Mouse (Mus musculus) embryonic facial prominence, embryonic 14.5 days (tissue): ENCODE measurements around the gene Itga6. TPM values are rescaled to one million over a fixed set of nuclear protein-coding genes. Genes with fewer than 3 reads are reported as not detected.
A peak's percentile ranks its signal among the peaks of the same experiment; 100 is the strongest.

Experiments used
- ATAC-seq: fragments of 200-750 bp; cut with Nextera tagmentation; 2 replicates; pipeline ENCODE4 v1.8.0; 2017; ENCODE audit warnings: low read depth, moderate number of reproducible peaks, moderate TSS enrichment
- DNase-seq: peaks from one replicate; pipeline ENCODE4 v3.0.0-alpha.2; 2015; ENCODE audit warnings: low spot score
- H3K27ac ChIP-seq: fragments of 300-500 bp; sonication (generic); replicated peaks from 2 replicates; pipeline ENCODE4 v1.5.1; 2014; ENCODE audit warnings: low read depth, mild to moderate bottlenecking, low read length, moderate library complexity
- H3K27me3 ChIP-seq: fragments of 300-500 bp; sonication (generic); replicated peaks from 2 replicates; pipeline ENCODE4 v1.6.1; 2014; ENCODE audit warnings: low read length; ENCODE audit not compliant: control insufficient read depth, insufficient read depth
- H3K36me3 ChIP-seq: fragments of 300-500 bp; sonication (generic); 2 replicates; pipeline ENCODE4 v1.6.1; 2014; ENCODE audit warnings: low read length, mixed read lengths; ENCODE audit not compliant: control insufficient read depth, insufficient read depth
- H3K4me1 ChIP-seq: fragments of 300-500 bp; sonication (generic); 2 replicates; pipeline ENCODE4 v1.6.1; 2014; ENCODE audit warnings: antibody characterized with exemption, low read length; ENCODE audit not compliant: control insufficient read depth, insufficient read depth
- H3K4me2 ChIP-seq: fragments of 300-500 bp; sonication (generic); 2 replicates; pipeline ENCODE4 v1.6.1; 2014; ENCODE audit warnings: low read depth, mild to moderate bottlenecking, low read length, moderate library complexity, mixed read lengths
- H3K4me3 ChIP-seq: fragments of 300-500 bp; sonication (generic); 2 replicates; pipeline ENCODE4 v1.5.1; 2014; ENCODE audit warnings: low read depth, mild to moderate bottlenecking, low read length
- H3K9ac ChIP-seq: fragments of 300-500 bp; sonication (generic); 2 replicates; pipeline ENCODE4 v1.6.1; 2014; ENCODE audit warnings: low read depth, mild to moderate bottlenecking, low read length, moderate library complexity, mixed read lengths
- H3K9me3 ChIP-seq: fragments of 300-500 bp; sonication (generic); 2 replicates; pipeline ENCODE4 v1.6.1; 2016; ENCODE audit warnings: low read length; ENCODE audit not compliant: control insufficient read depth
- WGBS: fragments of 180-500 bp; shearing (Covaris S2); extraction: QIAGEN DNeasy Blood & Tissue Kit; methylation state at CpG from one replicate; pipeline ENCODE4 v1.1.7; 2014; 5-methylcytosine and 5-hydroxymethylcytosine counted together
- polyA plus RNA-seq: library from polyadenylated mRNA; unstranded; fragments of >200 nt; fragmentation: Nextera tagmentation; extraction: Ambion mirVana; gene quantifications from 2 replicates; pipeline ENCODE4 v1.2.1, GENCODE M21; 2014

Itga6 gene
- polyA plus RNA-seq, 1 experiment from 2014 or later, result 70.4 TPM

DNA sequence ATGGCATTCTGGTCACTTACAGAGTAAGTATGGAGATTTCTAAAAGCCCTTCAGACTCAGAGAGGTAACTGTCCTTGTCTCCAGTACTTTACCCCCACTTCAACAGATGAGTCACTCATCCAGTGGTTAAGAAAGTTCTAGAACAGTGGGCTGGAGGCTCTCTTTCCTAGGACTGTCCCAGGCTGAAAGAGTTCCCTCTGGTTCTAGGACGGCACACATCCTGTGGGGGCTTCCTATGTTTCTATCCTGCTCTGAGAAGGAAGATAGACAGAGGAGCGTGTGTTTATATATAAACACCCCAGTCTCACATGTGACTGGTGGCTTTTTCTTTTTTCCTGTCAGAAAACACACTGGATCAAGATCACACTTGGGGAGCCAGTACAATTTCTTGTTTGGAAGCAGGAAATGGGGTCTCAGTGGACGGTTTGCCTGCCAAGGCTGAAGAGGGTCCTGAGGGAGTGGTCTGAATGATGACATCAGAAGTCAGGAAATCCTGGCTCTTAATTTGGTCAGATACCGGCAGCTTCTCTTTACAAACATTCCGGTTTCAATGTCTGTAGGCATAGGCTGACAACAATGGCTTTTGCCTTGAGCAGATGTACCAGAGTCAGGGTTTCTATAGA is 34.0 kb downstream of the Itga6 start:
- peak overlapping the region; percentile 74 for H3K27ac ChIP-seq
- peak; percentile 61 for DNase-seq

DNA sequence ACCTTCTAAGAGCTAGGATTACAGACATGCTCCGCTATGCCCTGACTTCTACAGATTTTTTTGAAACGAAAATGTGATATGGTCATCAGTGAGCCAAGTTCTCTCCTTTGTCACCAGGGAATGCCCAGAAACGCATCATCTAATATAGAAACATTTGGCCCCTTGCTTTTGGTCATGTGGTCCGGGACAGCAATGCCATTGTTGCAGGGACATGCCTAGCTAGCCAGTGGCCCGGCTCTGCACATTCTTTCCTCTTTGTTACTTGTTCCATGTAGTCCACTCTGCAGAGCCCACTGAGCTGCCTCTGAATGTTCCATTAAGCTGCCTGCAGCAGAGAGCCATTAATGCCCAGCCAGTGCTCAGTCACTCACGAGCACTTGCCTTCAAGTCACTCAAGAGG is 34.6 kb downstream of the Itga6 start:
- H3K4me2 ChIP-seq, result no peak overlapping the region
- DNase-seq (no peak), ATAC-seq (peak; percentile 44; the same call in 1 of the 2 replicates)
- WGBS, result 51% methylated on average over 6 of the region's 6 CpGs
- no peaks in the 10 kb centered on the region for H3K36me3 ChIP-seq
- no peaks in the 10 kb centered on the region for H3K9me3 ChIP-seq
- H3K4me3 ChIP-seq, result no peak overlapping the region
- peaks cover 12% of the 10 kb centered on the region; the same call in 1 of the 2 replicates for H3K4me1 ChIP-seq
- no peak overlapping the region for H3K27ac ChIP-seq
- H3K27me3 ChIP-seq, result no peaks in the 10 kb centered on the region; the same call in 1 of the 2 replicates
- no peak overlapping the region for H3K9ac ChIP-seq

More for the DNA sequence above, 34.0 kb downstream of the Itga6 start:
- H3K27me3 ChIP-seq, result no peaks in the 10 kb centered on the region; the same call in 1 of the 2 replicates
- no peak overlapping the region for H3K9ac ChIP-seq
- H3K4me2 ChIP-seq, result no peak overlapping the region
- H3K9me3 ChIP-seq, result no peaks in the 10 kb centered on the region
- peaks cover 12% of the 10 kb centered on the region; the same call in 1 of the 2 replicates for H3K4me1 ChIP-seq
- ATAC-seq, result no peak
- no peaks in the 10 kb centered on the region for H3K36me3 ChIP-seq
- no peak overlapping the region for H3K4me3 ChIP-seq
- 46% methylated on average over 5 of the region's 5 CpGs for WGBS

DNA sequence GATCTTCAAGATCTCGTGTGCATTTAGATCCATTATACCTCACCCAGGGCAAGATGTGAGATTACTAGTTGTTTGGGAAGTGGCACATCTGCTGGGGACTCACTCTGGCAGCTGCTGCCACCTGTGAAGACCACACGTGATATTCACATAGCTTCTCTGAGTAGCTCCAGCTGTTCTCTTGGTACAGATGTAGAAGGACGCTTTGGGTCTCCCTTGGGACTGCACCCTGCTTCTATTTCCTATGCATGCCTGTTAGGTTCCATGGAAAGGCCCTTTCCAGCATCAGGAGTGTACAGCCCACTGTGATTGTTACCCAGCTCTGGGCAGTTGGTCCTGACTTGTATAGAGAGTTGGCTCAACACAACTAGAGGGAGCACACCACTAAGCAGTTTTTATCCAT is 39.8 kb downstream of the Itga6 start:
- ATAC-seq (no peak), DNase-seq (no peak)
- Histone ChIP-seq H3K4me3 (no peak overlapping the region), H3K4me2 (no peak overlapping the region), H3K9ac (no peak overlapping the region), H3K27ac (no peak overlapping the region), H3K4me1 (no peaks in the 10 kb centered on the region), H3K36me3 (no peaks in the 10 kb centered on the region), H3K27me3 (no peaks in the 10 kb centered on the region; the same call in 1 of the 2 replicates), H3K9me3 (no peaks in the 10 kb centered on the region)
- WGBS, result 65% methylated on average over 3 of the region's 3 CpGs

DNA sequence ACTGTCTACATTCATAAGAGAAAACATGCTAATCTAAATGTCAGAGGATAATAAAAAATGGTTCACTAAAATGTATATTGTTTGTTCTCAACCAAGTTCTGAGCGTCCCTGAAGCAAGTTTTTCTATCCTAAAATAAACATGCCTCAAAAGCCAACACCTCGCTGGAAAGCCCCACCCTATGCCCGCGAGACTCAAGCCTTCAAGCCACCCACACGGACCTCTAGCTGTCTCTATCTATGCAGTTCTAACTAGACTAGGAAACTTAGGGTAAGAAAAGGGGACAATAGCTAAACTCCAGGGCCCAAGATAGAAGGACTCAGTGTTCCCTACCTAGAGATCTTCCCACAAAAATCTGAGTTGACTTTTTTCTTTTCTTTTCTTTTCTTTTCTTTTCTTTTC is 40.6 kb downstream of the Itga6 start:
- Histone ChIP-seq H3K27me3 (no peaks in the 10 kb centered on the region; the same call in 1 of the 2 replicates), H3K9me3 (no peaks in the 10 kb centered on the region), H3K4me3 (peak overlapping the region; percentile 77; the same call in 1 of the 2 replicates), H3K4me1 (no peaks in the 10 kb centered on the region), H3K4me2 (peak overlapping the region; percentile 91), H3K9ac (no peak overlapping the region), H3K36me3 (no peaks in the 10 kb centered on the region), H3K27ac (no peak overlapping the region)
- WGBS, result 31% methylated on average over 5 of the region's 5 CpGs
- DNase-seq (no peak), ATAC-seq (no peak)

DNA sequence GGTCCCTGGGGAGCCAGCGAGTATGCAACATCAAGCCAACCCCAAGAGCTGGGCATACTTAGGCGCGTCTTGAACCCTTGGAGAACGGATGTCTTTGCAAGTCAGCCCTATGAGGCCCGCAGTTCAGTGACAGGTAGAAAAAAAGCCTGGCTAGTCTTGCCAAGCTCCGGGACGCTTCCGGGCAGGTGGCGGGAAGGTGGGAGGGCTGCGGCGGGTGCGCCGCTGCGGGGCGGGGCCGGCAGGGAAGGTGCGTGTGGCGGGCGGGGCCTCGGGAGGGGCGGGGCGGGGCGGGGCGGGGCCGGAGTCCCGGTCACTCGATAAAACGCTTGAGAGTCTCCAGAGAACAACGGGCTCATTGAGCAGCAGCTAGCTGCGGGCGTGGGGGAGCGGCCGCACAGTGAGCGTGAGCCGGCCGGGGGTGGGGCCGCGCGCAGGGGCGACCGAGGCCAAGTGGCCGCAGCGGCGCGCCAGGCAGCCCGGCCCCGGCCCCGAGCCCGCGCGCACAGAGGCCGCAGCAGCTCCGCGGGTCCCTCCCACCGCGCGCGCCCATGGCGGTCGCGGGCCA is 41.3 kb downstream of the Itga6 start:
- DNase-seq (peak; percentile 87), ATAC-seq (peak; percentile 92)
- H3K4me2 ChIP-seq, result peak overlapping the region; percentile 91
- no peaks in the 10 kb centered on the region for H3K36me3 ChIP-seq
- H3K27me3 ChIP-seq, result no peaks in the 10 kb centered on the region; the same call in 1 of the 2 replicates
- no peaks in the 10 kb centered on the region for H3K9me3 ChIP-seq
- H3K4me3 ChIP-seq, result peak overlapping the region; percentile 77
- peak overlapping the region; percentile 74 for H3K9ac ChIP-seq
- peak overlapping the region; percentile 71 for H3K27ac ChIP-seq
- no peaks in the 10 kb centered on the region for H3K4me1 ChIP-seq
- under 1% methylated on average over 29 of the region's 61 CpGs for WGBS

DNA sequence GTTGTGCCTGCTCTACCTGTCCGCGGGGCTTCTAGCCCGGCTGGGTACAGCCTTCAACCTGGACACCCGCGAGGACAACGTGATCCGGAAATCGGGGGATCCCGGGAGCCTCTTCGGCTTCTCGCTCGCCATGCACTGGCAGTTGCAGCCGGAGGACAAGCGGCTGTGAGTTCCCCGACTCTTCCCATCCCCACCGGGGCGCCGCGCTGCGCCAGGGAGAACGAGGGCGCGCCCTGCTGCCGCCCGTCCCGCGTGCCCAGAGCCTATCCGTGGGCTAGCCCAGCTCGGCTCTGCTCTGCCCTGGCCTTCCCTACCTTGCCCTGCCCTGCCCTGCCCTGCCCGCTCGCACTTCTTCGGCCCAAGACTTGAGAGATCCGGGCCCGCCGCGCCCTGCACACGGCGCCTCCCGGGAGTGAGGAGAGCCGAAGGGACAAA is 41.8 kb downstream of the Itga6 start:
- Histone ChIP-seq H3K27me3 (no peaks in the 10 kb centered on the region; the same call in 1 of the 2 replicates), H3K27ac (peak overlapping the region; percentile 71), H3K4me2 (peak overlapping the region; percentile 91), H3K9ac (peak overlapping the region; percentile 74), H3K4me1 (no peaks in the 10 kb centered on the region), H3K36me3 (no peaks in the 10 kb centered on the region), H3K9me3 (no peaks in the 10 kb centered on the region), H3K4me3 (peak overlapping the region; percentile 77)
- ATAC-seq, result peak; percentile 70
- 1% methylated on average over 28 of the region's 40 CpGs for WGBS
- peak; percentile 55 for DNase-seq

DNA sequence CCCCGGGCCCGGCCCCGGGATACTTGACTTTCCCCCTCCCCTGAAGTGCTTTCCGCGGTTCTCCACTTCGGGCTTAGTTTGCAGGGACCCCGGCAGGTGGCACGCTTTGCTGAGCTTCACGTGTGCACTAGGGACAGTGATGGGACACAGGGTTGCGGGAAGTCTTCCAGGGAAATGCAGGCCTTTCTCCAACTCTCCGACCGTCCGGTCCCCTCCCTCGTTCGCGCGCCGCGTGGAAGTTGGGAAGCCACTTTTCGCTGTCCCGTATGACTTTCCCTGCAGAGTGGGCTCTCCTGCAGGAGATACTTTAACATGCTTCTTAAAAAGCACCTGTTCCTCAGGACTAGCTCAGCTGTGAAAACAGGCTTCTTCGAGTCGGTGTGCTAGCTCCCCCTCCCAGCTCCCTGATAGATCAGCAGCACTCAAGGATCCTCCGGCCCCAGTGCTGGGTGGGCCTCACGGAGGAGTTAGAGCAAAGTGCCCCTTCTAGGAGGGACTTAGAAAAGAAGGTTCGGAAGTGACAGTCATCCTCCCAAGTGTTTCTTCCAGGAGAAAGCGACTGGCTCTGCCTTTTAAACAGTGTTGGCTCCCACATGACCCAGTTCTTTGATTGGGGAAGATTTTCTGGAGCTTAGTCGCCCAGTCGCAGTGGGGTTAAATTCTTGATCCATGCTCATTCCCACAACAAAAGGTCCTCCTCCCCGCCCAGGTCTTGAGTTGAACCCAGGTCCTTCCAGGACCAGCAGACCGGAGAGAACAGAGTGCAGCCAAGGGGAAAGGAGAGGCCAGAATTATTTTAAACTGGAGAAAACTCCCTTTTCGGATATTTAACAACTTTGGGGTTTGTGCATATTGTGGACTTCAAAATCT is 42.4 kb downstream of the Itga6 start:
- WGBS, result 5% methylated on average over 32 of the region's 32 CpGs
- H3K4me2 ChIP-seq, result peak overlapping the region; percentile 91
- no peak for DNase-seq
- H3K4me3 ChIP-seq, result peak overlapping the region; percentile 77
- peak overlapping the region; percentile 74 for H3K9ac ChIP-seq
- no peaks in the 10 kb centered on the region for H3K36me3 ChIP-seq
- ATAC-seq, result peak; percentile 20; the same call in 1 of the 2 replicates
- no peaks in the 10 kb centered on the region for H3K9me3 ChIP-seq
- peak overlapping the region; percentile 71; the same call in 1 of the 2 replicates for H3K27ac ChIP-seq
- H3K4me1 ChIP-seq, result no peaks in the 10 kb centered on the region
- no peaks in the 10 kb centered on the region; the same call in 1 of the 2 replicates for H3K27me3 ChIP-seq

DNA sequence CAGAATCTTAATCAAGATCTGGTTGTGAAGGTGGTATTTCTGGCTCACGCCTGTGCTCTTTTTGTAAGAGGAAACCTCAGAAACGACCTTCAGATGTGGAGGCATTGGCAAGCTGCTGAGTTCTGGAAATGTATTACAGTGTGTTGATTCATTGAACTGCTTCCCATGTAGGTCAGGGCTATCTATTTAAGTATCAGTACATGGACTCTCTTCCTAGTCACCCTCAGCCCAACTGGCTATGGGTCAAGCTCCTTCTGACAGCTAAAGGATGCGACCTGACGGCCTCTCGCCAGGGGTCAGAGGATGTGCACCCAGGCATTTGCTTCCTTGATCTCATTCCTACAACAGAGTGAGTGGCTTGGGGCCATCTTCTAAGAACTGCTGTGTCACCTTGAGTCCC is 45.3 kb downstream of the Itga6 start:
- no peak overlapping the region for H3K4me3 ChIP-seq
- H3K4me2 ChIP-seq, result no peak overlapping the region
- no peaks in the 10 kb centered on the region for H3K9me3 ChIP-seq
- ATAC-seq, result no peak
- H3K27ac ChIP-seq, result no peak overlapping the region
- H3K4me1 ChIP-seq, result peaks cover 10% of the 10 kb centered on the region
- WGBS, result 73% methylated on average over 5 of the region's 5 CpGs
- no peaks in the 10 kb centered on the region; the same call in 1 of the 2 replicates for H3K27me3 ChIP-seq
- H3K9ac ChIP-seq, result no peak overlapping the region
- H3K36me3 ChIP-seq, result no peaks in the 10 kb centered on the region
- DNase-seq, result no peak
